Mouse (Mus musculus): ENCODE data around the gene H2afx. TPM values are rescaled to one million over a fixed set of nuclear protein-coding genes. Genes with fewer than 3 reads are reported as not detected.
"Not testable (repeated sequence)": the region's sequence is repeated elsewhere in the genome, so short reads cannot be mapped to it uniquely, and the experiment has no call there.

Gene H2afx
- 353 and 432 TPM in 2 replicates for polyA plus RNA-seq (2015; fragmentation: Nextera tagmentation; extraction: Ambion mirVana)

DNA sequence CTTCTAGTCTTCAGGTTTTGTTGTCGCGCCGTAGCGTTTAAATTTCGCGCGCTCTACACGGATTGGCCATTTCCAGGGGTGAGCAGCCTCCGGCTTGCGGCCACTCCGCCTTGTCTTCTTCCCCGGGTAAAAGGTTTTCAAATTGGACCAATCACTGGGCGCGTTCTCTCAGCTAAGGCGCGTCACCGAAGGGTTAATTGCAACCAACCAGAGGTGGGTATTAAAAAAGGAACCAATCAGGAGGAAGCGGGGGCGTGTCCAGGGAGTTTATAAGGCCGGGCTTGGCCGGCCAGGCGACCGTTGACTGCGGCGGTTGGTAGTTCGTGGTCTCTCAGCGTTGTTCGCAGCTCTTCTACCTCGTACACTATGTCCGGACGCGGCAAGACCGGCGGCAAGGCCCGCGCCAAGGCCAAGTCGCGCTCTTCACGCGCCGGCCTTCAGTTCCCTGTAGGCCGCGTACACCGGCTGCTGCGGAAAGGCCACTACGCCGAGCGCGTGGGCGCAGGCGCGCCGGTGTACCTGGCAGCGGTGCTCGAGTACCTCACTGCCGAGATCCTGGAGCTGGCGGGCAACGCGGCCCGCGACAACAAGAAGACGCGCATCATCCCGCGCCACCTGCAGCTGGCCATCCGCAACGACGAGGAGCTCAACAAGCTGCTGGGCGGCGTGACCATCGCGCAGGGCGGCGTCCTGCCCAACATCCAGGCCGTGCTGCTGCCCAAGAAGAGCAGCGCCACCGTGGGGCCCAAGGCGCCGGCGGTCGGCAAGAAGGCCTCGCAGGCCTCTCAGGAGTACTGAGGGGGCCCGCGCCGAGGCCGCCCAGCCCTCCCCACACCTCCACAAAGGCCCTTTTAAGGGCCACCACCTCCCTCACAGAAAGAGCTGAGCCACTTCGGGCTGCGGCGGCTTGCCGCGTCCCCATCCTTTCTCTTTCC lies at the start of gene H2afx:
H2afx (plus strand) TSS at position 299 of the 935 bp plus-strand sequence.
- no peaks in the 10 kb centered on the region for H3K27me3 ChIP-seq (ENCODE audit: insufficient read depth, low read length)
- H3K36me3 ChIP-seq (ENCODE audit: insufficient read depth, low read length), result peaks cover 53% of the 10 kb centered on the region
- peak; percentile 97 for ATAC-seq (ENCODE audit: low FRiP score, low TSS enrichment)
- under 1% methylated on average over 90 of the region's 91 CpGs for WGBS
- H3K4me1 ChIP-seq (ENCODE audit: insufficient read depth, low read length), result peaks cover 15% of the 10 kb centered on the region
- peak within 1 kb of the TSS; percentile 98 for H3K9ac ChIP-seq (replicated peaks; ENCODE audit: low read length)
- no peaks in the 10 kb centered on the region for H3K9me3 ChIP-seq (ENCODE audit: low read length)
- H3K27ac ChIP-seq (ENCODE audit: low read length), result peak within 1 kb of the TSS; percentile 98
- H3K4me2 ChIP-seq (replicated peaks; ENCODE audit: low read depth, low read length), result peak within 1 kb of the TSS; percentile 75
- peak within 1 kb of the TSS; percentile 99 for H3K4me3 ChIP-seq (ENCODE audit: low read length)

GRCm38 (mm10) chr9:44286256-44286850 lies 48.1 kb upstream of the H2afx start:
- Histone ChIP-seq H3K27ac (ENCODE audit: low read length) (no peak overlapping the region), H3K36me3 (ENCODE audit: insufficient read depth, low read length) (no peaks in the 10 kb centered on the region; the same call in none of the 2 replicates), H3K4me1 (ENCODE audit: insufficient read depth, low read length) (peaks cover 23% of the 10 kb centered on the region), H3K4me2 (replicated peaks; ENCODE audit: low read depth, low read length) (no peak overlapping the region), H3K4me3 (ENCODE audit: low read length) (no peak overlapping the region), H3K9me3 (ENCODE audit: low read length) (no peaks in the 10 kb centered on the region), H3K27me3 (ENCODE audit: insufficient read depth, low read length) (peaks cover 16% of the 10 kb centered on the region; the same call in 1 of the 2 replicates), H3K9ac (replicated peaks; ENCODE audit: low read length) (no peak overlapping the region)
- ATAC-seq (ENCODE audit: low FRiP score, low TSS enrichment), result no peak
- 13% methylated on average over 6 of the region's 6 CpGs for WGBS

DNA sequence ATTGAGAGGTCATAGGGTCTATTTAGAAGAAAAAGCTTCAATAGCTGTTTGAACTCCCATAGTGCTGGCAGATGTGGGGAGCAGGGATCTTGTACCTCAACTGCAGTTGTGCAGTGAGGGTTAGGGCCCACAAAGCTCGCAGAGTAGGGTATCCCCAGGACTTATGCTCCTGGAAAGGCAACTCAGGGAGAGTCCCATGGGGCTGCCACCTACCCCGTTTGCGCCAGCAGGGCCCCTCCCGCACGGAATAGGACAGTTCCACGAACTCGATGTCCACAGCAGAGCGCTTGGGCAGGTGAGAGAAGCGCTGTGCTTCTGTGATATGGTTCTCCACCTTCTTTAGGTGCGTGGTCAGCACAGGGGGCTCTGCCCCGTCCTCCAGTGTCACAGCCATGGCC lies 47.5 kb upstream of the H2afx start:
- WGBS, result 11% methylated on average over 11 of the region's 11 CpGs
- H3K9ac ChIP-seq (replicated peaks; ENCODE audit: low read length), result peak overlapping the region; percentile 68
- no peaks in the 10 kb centered on the region; the same call in none of the 2 replicates for H3K36me3 ChIP-seq (ENCODE audit: insufficient read depth, low read length)
- H3K9me3 ChIP-seq (ENCODE audit: low read length), result no peaks in the 10 kb centered on the region
- 0 out of 2 replicates have a peak, but pooled peaks have one; percentile 3 for ATAC-seq (ENCODE audit: low FRiP score, low TSS enrichment)
- peaks cover 16% of the 10 kb centered on the region; the same call in 1 of the 2 replicates for H3K27me3 ChIP-seq (ENCODE audit: insufficient read depth, low read length)
- peaks cover 23% of the 10 kb centered on the region for H3K4me1 ChIP-seq (ENCODE audit: insufficient read depth, low read length)
- H3K27ac ChIP-seq (ENCODE audit: low read length), result no peak overlapping the region
- peak overlapping the region; percentile 66 for H3K4me3 ChIP-seq (ENCODE audit: low read length)
- H3K4me2 ChIP-seq (replicated peaks; ENCODE audit: low read depth, low read length), result peak overlapping the region; percentile 99

GRCm38 (mm10) chr9:44287401-44288075 lies 47.0 kb upstream of the H2afx start:
- H3K27me3 ChIP-seq (ENCODE audit: insufficient read depth, low read length), result peaks cover 16% of the 10 kb centered on the region; the same call in 1 of the 2 replicates
- peak overlapping the region; percentile 99 for H3K4me2 ChIP-seq (replicated peaks; ENCODE audit: low read depth, low read length)
- H3K27ac ChIP-seq (ENCODE audit: low read length), result no peak overlapping the region
- H3K9ac ChIP-seq (replicated peaks; ENCODE audit: low read length), result peak overlapping the region; percentile 68
- H3K36me3 ChIP-seq (ENCODE audit: insufficient read depth, low read length), result peaks cover 4% of the 10 kb centered on the region
- no peaks in the 10 kb centered on the region for H3K9me3 ChIP-seq (ENCODE audit: low read length)
- peak overlapping the region; percentile 66 for H3K4me3 ChIP-seq (ENCODE audit: low read length)
- H3K4me1 ChIP-seq (ENCODE audit: insufficient read depth, low read length), result peaks cover 23% of the 10 kb centered on the region
- WGBS, result 1% methylated on average over 47 of the region's 47 CpGs
- ATAC-seq (ENCODE audit: low FRiP score, low TSS enrichment), result peak; percentile 43

DNA sequence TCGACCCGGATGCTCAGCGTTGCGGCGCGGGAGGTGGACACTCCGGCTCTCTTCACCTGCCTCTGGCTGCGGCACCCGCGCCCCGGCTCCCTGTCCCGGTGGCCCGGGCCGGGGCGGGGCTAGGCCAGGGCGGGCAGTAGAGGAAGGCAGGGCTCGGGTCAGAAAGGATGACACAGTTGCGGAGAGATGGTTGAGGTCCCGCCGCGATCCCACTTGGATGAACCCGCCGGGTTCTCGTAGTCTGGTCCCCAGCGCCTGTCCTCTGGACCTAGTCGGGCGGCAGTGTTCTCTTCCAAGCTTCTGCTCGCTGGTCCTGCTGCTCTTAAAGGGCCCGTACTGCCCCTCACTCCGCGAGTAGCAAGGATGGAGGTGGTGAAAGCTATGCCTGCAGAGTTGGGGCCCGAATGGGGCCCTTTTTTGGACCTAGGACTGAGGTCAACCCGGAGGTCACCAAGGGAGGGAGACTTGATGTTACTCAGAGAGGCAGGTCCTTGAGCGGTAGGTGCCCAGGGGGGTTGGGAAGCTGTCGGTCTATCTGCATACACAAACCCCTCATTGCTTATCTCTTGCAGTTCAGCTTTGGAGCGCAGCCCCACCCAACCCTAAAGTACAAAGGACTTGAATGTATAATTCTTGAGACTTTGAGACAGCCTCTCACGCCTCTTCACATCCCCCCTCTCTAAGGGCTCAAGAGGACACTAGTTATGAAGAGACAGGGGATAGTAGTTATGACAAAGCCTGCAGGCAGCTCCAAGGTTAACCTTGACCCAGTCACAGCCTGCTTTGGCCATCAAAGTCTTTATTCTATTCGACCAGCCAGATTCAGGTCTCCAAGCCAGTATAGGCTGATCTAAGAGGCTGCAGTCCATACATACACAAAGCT lies 46.2 kb upstream of the H2afx start, which contains the start of gene Abcg4:
Abcg4 (minus strand) TSS at position 540 of the 883 bp plus-strand sequence.
- peak; percentile 60 for ATAC-seq (ENCODE audit: low FRiP score, low TSS enrichment)
- H3K4me1 ChIP-seq (ENCODE audit: insufficient read depth, low read length), result peaks cover 23% of the 10 kb centered on the region
- no peak within 1 kb of the TSS for H3K27ac ChIP-seq (ENCODE audit: low read length)
- no peaks in the 10 kb centered on the region for H3K9me3 ChIP-seq (ENCODE audit: low read length)
- peak within 1 kb of the TSS; percentile 99 for H3K4me2 ChIP-seq (replicated peaks; ENCODE audit: low read depth, low read length)
- H3K36me3 ChIP-seq (ENCODE audit: insufficient read depth, low read length), result peaks cover 10% of the 10 kb centered on the region
- peaks cover 16% of the 10 kb centered on the region; the same call in 1 of the 2 replicates for H3K27me3 ChIP-seq (ENCODE audit: insufficient read depth, low read length)
- peak within 1 kb of the TSS; percentile 68 for H3K9ac ChIP-seq (replicated peaks; ENCODE audit: low read length)
- H3K4me3 ChIP-seq (ENCODE audit: low read length), result peak within 1 kb of the TSS; percentile 66
- WGBS, result 1% methylated on average over 33 of the region's 38 CpGs

DNA sequence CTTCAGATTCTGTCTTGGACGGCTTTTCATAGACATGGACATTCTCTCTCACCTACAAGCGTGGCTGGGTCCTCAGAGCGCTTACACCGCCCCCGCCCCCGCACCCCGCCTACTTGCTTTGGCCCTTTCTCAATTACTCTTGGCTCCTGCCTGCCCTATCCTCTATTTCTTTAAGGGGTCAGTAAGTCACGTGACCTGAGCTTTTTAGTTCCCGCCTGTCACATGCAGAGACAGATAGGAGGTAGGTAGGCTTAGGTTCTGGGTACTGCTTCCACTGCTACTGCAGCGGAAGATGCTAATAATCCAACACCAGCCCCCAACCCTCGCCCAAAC lies 45.6 kb upstream of the H2afx start:
- peaks cover 23% of the 10 kb centered on the region for H3K4me1 ChIP-seq (ENCODE audit: insufficient read depth, low read length)
- no peak overlapping the region; the same call in 1 of the 2 replicates for H3K4me3 ChIP-seq (ENCODE audit: low read length)
- H3K27me3 ChIP-seq (ENCODE audit: insufficient read depth, low read length), result peaks cover 16% of the 10 kb centered on the region; the same call in 1 of the 2 replicates
- H3K4me2 ChIP-seq (replicated peaks; ENCODE audit: low read depth, low read length), result peak overlapping the region; percentile 99; the same call in 1 of the 2 replicates
- H3K9ac ChIP-seq (replicated peaks; ENCODE audit: low read length), result no peak overlapping the region
- 3% methylated on average over 11 of the region's 11 CpGs for WGBS
- H3K9me3 ChIP-seq (ENCODE audit: low read length), result no peaks in the 10 kb centered on the region
- peaks cover 16% of the 10 kb centered on the region for H3K36me3 ChIP-seq (ENCODE audit: insufficient read depth, low read length)
- H3K27ac ChIP-seq (ENCODE audit: low read length), result no peak overlapping the region
- ATAC-seq (ENCODE audit: low FRiP score, low TSS enrichment), result 0 out of 2 replicates have a peak, but pooled peaks have one; percentile 25

GRCm38 (mm10) chr9:44292490-44292889 lies 42.0 kb upstream of the H2afx start:
- ATAC-seq (ENCODE audit: low FRiP score, low TSS enrichment), result no peak
- peaks cover 45% of the 10 kb centered on the region for H3K36me3 ChIP-seq (ENCODE audit: insufficient read depth, low read length)
- H3K4me3 ChIP-seq (ENCODE audit: low read length), result no peak overlapping the region
- peaks cover 5% of the 10 kb centered on the region; the same call in 1 of the 2 replicates for H3K27me3 ChIP-seq (ENCODE audit: insufficient read depth, low read length)
- H3K4me1 ChIP-seq (ENCODE audit: insufficient read depth, low read length), result peaks cover 16% of the 10 kb centered on the region
- H3K27ac ChIP-seq (ENCODE audit: low read length), result no peak overlapping the region
- H3K4me2 ChIP-seq (replicated peaks; ENCODE audit: low read depth, low read length), result no peak overlapping the region
- no peak overlapping the region for H3K9ac ChIP-seq (replicated peaks; ENCODE audit: low read length)
- WGBS, result 74% methylated on average over 3 of the region's 3 CpGs
- H3K9me3 ChIP-seq (ENCODE audit: low read length), result no peaks in the 10 kb centered on the region

GRCm38 (mm10) chr9:44300001-44300400 lies 34.5 kb upstream of the H2afx start:
- WGBS, result 90% methylated on average over 3 of the region's 3 CpGs
- not testable (repeated sequence) for H3K27me3 ChIP-seq (ENCODE audit: insufficient read depth, low read length); H3K4me3 ChIP-seq (ENCODE audit: low read length); H3K9ac ChIP-seq (replicated peaks; ENCODE audit: low read length); H3K4me1 ChIP-seq (ENCODE audit: insufficient read depth, low read length); H3K9me3 ChIP-seq (ENCODE audit: low read length); ATAC-seq (ENCODE audit: low FRiP score, low TSS enrichment); H3K4me2 ChIP-seq (replicated peaks; ENCODE audit: low read depth, low read length); H3K27ac ChIP-seq (ENCODE audit: low read length)
- peaks cover 61% of the 10 kb centered on the region for H3K36me3 ChIP-seq (ENCODE audit: insufficient read depth, low read length)
